Mouse (Mus musculus): ENCODE measurements around the gene Tmem183a.

DNA sequence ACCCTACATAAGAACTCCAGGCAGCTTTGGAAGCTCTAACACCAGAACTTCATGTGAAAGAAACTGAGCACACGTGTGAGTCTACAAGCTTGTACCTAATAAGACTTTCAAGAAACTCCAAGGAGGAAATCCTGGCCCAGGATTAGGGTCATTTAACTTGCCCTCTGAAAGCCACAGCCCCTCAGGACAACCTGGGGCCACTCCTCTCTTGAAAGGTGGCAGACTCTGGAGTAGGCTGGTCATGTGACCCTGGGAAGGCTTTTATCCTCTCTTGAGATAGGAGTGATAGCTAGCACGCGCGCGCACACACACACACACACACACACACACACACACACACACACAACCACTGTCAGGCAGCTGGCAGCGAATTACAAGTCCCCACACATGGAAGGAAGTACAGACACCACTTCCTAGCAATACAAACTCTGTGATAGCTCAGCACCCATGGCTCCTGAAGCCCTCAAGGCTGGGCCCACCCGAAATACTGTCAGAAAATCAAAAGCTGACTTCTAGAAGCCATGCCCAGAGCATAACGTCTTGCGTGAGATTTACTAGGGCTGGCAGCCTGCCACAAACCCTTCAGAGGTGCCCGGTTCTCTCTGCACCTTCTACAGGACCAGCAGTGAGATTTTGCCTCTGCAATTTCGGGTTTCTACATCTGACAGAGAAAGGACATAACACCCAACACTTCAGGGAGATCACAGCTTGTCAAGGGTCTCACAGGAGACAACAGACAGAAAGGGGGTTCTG, 24.6 kb downstream of the Tmem183a start:
- TF ChIP-seq CTCF (conservative IDR thresholded peaks at IDR 0.05 in 1 of 2, IDR thresholded peaks at IDR 0.05 in 1 of 2; ENCODE audit: low read depth in 2 of 2, low read length in 2 of 2): no peak
- no peak for TF ChIP-seq ELF1 (IDR thresholded peaks at IDR 0.05; ENCODE audit: low read depth, low read length)
- no peak for TF ChIP-seq EP300 (IDR thresholded peaks at IDR 0.05; ENCODE audit: low read length)
- TF ChIP-seq HCFC1 (IDR thresholded peaks at IDR 0.05; ENCODE audit: low read depth, low read length): no peak
- no peak for TF ChIP-seq USF1 (IDR thresholded peaks at IDR 0.05; ENCODE audit: low read depth, low read length)
- no peak for TF ChIP-seq POLR2A (IDR thresholded peaks at IDR 0.05; ENCODE audit: low read depth, low read length)

Measured in CH12.LX (cell line).